Mouse (Mus musculus) myocyte (in vitro differentiated cells): Measurements from ENCODE around the gene Ldhc.

Source experiments
- CEBPB ChIP-seq: IDR thresholded peaks from 2 replicates; pipeline ENCODE4 v1.6.1; 2011; ENCODE audit warnings: mild to moderate bottlenecking, moderate library complexity; ENCODE audit not compliant: poor library complexity, insufficient read depth, severe bottlenecking
- E2F4 ChIP-seq: IDR thresholded peaks from one replicate; pipeline ENCODE4 v1.6.1; 2011; ENCODE audit warnings: mild to moderate bottlenecking, control low read depth, moderate library complexity; ENCODE audit not compliant: insufficient read depth
- MAX ChIP-seq: IDR thresholded peaks from one replicate; pipeline ENCODE4 v1.6.1; 2011; ENCODE audit warnings: low read depth, mild to moderate bottlenecking, control low read depth
- MYOD1 ChIP-seq, 3 experiments: IDR thresholded peaks; one replicate each; pipeline ENCODE4 v1.6.1; 2011; ENCODE audit warnings: control low read depth in 2 of 3, low read depth in 2 of 3, mild to moderate bottlenecking in 2 of 3, moderate library complexity in 1 of 3; ENCODE audit not compliant: insufficient read length in 2 of 3, control insufficient read depth in 1 of 3
- POLR2A ChIP-seq: IDR thresholded peaks from one replicate; pipeline ENCODE4 v1.6.1; 2011; ENCODE audit warnings: low read depth, mild to moderate bottlenecking, control low read depth, moderate library complexity; ENCODE audit not compliant: insufficient read length
- TCF12 ChIP-seq: IDR thresholded peaks from one replicate; pipeline ENCODE4 v1.6.1; 2011; ENCODE audit warnings: mild to moderate bottlenecking, control low read depth; ENCODE audit not compliant: poor library complexity, insufficient read depth, severe bottlenecking
- USF1 ChIP-seq: IDR thresholded peaks from one replicate; pipeline ENCODE4 v1.6.1; 2011; ENCODE audit warnings: low read depth, mild to moderate bottlenecking, control low read depth, moderate library complexity

DNA sequence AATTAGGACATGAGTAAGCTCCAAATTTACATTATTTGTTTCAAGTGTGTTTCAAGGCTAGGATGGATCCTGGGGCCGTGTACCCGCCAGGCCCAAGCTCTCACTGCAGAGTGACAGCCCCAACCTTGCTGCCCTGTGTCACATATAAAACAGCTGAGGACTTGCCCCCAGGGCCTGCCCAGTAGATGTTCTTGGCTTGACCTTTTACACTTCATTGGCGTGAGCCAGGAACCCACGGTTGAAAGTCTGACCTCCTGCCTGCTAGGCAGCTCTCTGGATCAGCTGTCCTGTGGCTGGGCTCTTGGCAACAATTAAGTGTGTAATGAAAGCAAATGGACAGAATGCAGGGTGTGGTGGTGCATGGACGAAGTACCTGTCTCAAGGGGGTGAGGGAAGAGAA, 11.7 kb upstream of the Ldhc start:
- TF ChIP-seq POLR2A (no peak), MYOD1 (IDR thresholded peaks at IDR 0.05; ENCODE audit: control insufficient read depth in 1 of 3, insufficient read length in 2 of 3, low read depth in 2 of 3) (no peak), TCF12 (no peak), CEBPB (no peak), MAX (no peak), USF1 (no peak), E2F4 (no peak)
